Mouse (Mus musculus): Measurements from ENCODE around the gene Pald1.

GRCm38 (mm10) chr10:61357658-61358057 is 25.7 kb downstream of the Pald1 start:
- TF ChIP-seq CTCF (IDR thresholded peaks at IDR 0.05; ENCODE audit: borderline replicate concordance, control insufficient read depth, extremely low read depth, insufficient read depth, low read length, poor library complexity) = no peak
- no peak for TF ChIP-seq POLR2A (IDR thresholded peaks at IDR 0.05; ENCODE audit: control insufficient read depth, extremely low read depth, insufficient read depth, low read length, poor library complexity)

Data from thymus, adult 2 months (tissue).